ENCODE assay signal across 29 mouse cellular contexts in the genomic region with DNA sequence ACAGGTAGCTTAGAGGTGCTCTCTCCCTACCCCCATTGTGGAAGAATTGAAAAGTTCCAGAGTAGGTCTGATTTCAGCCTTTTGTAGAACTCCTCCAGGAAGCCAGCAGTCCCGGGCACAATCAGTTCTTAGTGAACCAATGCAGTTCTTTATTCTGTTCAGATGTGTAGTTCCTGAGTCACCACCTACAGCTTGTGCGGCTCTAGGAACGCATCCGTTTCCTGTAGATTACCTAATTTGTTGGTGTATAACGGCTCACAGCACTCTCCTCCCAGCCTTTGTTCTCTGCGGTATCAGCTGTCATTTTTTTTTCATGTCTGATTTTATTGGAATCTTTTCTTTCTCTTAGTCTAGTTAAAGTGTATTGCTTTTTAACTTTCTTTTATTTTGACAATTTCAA.
A peak's percentile ranks its signal among the peaks of the same experiment; 100 is the strongest.
DNase-seq lines count a peak whose midpoint lies in the region; ATAC-seq lines count a peak whose summit lies in the region.
"Had no signal": no experiment of that assay in that cellular context is flagged by ENCODE, and none has a peak within 500 bp of the region (broad histone marks: within the 10 kb centered on the region; RNA-seq: fewer than 3 reads in every experiment).

No protein-coding gene starts in this region.

- no peaks in the 10 kb centered on the region for H3K4me1 ChIP-seq in liver, embryonic 12.5 days

- WGBS in liver, embryonic 12.5 days (ENCODE audit: insufficient replicate concordance): 60% methylated on average over 6 of the region's 6 CpGs

- no peaks in the 10 kb centered on the region for H3K36me3 ChIP-seq in liver, embryonic 12.5 days
- H3K36me3 ChIP-seq: embryonic facial prominence, embryonic 10.5 days; embryonic facial prominence, embryonic 13.5 days; forebrain, embryonic 12.5 days; forebrain, embryonic 15.5 days; heart, embryonic 15.5 days had no signal

- no peaks in the 10 kb centered on the region; the same call in 1 of the 2 replicates for H3K9me3 ChIP-seq in liver, embryonic 12.5 days (replicated peaks)
- H3K9me3 ChIP-seq: embryonic facial prominence, embryonic 10.5 days; embryonic facial prominence, embryonic 13.5 days; forebrain, embryonic 12.5 days; forebrain, embryonic 15.5 days; heart, embryonic 15.5 days had no signal

- H3K27ac ChIP-seq in liver, embryonic 12.5 days: no peak overlapping the region
- H3K27ac ChIP-seq: embryonic facial prominence, embryonic 10.5 days; embryonic facial prominence, embryonic 13.5 days; forebrain, embryonic 12.5 days; forebrain, embryonic 15.5 days; heart, embryonic 15.5 days; hindbrain, embryonic 14.5 days; hindbrain, postnatal 0 days had no signal

- H3K4me2 ChIP-seq in liver, embryonic 12.5 days: no peak overlapping the region
- H3K4me2 ChIP-seq: embryonic facial prominence, embryonic 13.5 days; forebrain, embryonic 12.5 days; forebrain, embryonic 15.5 days; heart, embryonic 11.5 days; heart, embryonic 15.5 days; hindbrain, embryonic 14.5 days had no signal

- H3K27me3 ChIP-seq in liver, embryonic 12.5 days (replicated peaks): no peaks in the 10 kb centered on the region
- H3K27me3 ChIP-seq: embryonic facial prominence, embryonic 13.5 days; forebrain, embryonic 12.5 days; forebrain, embryonic 15.5 days; heart, embryonic 15.5 days had no signal

- no peak overlapping the region for H3K9ac ChIP-seq in liver, embryonic 12.5 days
- H3K9ac ChIP-seq: embryonic facial prominence, embryonic 13.5 days; forebrain, embryonic 12.5 days; forebrain, embryonic 15.5 days; heart, embryonic 15.5 days; hindbrain, embryonic 14.5 days had no signal

- H3K4me3 ChIP-seq in liver, embryonic 12.5 days: no peak overlapping the region
- H3K4me3 ChIP-seq: embryonic facial prominence, embryonic 10.5 days; embryonic facial prominence, embryonic 13.5 days; erythroblast, embryonic 14.5 days; forebrain, embryonic 12.5 days; forebrain, embryonic 15.5 days; heart, embryonic 15.5 days had no signal

- peak; percentile 33 for DNase-seq in thymus, postnatal 0 days (ENCODE audit: low spot score)
- no peak for DNase-seq in thymus, postnatal 10 days (ENCODE audit: low spot score in 2 of 2)
- peak; percentile 25 for DNase-seq in thymus, postnatal 14 days
- DNase-seq in adrenal gland, adult 2 months: no peak
- DNase-seq in cerebellum, postnatal 4 days (ENCODE audit: low spot score in 2 of 2): no peak
- DNase-seq: adrenal gland, postnatal 10 days; adrenal gland, postnatal 36 days; cerebellum, adult 11 months; cerebellum, adult 9-10 months; cerebellum, postnatal 14 days; embryo, embryonic 11 days; gastrocnemius, postnatal 25 days; heart, postnatal 10 days; heart, postnatal 36 days had no signal

- peak; percentile 87 for ATAC-seq in granulocyte monocyte progenitor cell, adult 5-6 weeks (replicated peaks; ENCODE audit: poor library complexity, severe bottlenecking)
- no peak for ATAC-seq in liver, embryonic 12.5 days
- ATAC-seq: activated CD4-positive, CD25-positive, alpha-beta regulatory T cell, adult 4 months; CD4-positive, CD25-positive, alpha-beta regulatory T cell, adult 4 months; forebrain, embryonic 15.5 days; hindbrain, postnatal 0 days; inflammation-experienced regulatory T-cells, adult 6 months; intestine, embryonic 16.5 days had no signal

Comparison
In these comparisons a context has a peak if more than half of its experiments do, and no peak if none do; other contexts are left out.
1. DNase-seq: peak in thymus, postnatal 0 days (single experiment) and thymus, postnatal 14 days (single experiment); none in thymus, postnatal 10 days (0 of 2), adrenal gland, adult 2 months (single experiment) and cerebellum, postnatal 4 days (0 of 2).